9 mouse cellular contexts compared by ENCODE assay signal in the genomic region with DNA sequence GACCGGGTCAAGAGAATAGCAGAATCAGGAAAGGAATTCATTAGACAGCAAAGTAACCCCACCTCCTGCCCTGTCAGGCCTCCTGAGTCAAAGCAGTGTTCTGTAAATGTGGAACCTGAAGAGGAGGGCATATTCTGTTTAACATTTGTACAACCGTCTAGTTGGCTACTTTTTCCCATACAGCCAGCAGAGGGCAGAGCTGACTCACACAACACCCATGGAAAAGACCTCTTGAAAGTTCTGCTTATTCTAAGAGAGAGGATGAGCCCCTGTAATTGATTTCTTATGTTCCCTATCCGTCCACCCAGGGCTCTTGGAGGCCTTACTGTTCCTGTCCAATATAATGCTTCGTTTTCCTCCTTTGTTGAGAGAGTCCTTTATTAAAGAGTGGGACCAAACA. TPM values are rescaled to one million over a fixed set of nuclear protein-coding genes. Genes with fewer than 3 reads are reported as not detected.
DNase-seq lines count a peak whose midpoint lies in the region; ATAC-seq and TF ChIP-seq lines count a peak whose summit lies in the region.
"Had no signal": no experiment of that assay in that cellular context is flagged by ENCODE, and none has a peak within 500 bp of the region (broad histone marks: within the 10 kb centered on the region; RNA-seq: fewer than 3 reads in every experiment).

No protein-coding gene starts in this region.

- peak; percentile 7 to 29 for DNase-seq in adrenal gland, postnatal 36 days
- peak; percentile 7 to 12 for DNase-seq in heart, postnatal 14 days
- DNase-seq in liver, embryonic 11.5 days (ENCODE audit: low spot score), result no peak
- DNase-seq in right cerebral cortex, postnatal 10 days (ENCODE audit: low spot score in 2 of 2), result peak; percentile 62 to 67
- DNase-seq in urinary bladder, postnatal 4 days (ENCODE audit: low spot score in 2 of 2), result no peak
- no peak for DNase-seq in gastrocnemius, postnatal 36 days

- no peaks in the 10 kb centered on the region for H3K36me3 ChIP-seq in intestine, postnatal 0 days (ENCODE audit: control insufficient read depth, insufficient read depth)
- H3K36me3 ChIP-seq in intestine, embryonic 16.5 days (ENCODE audit: control insufficient read depth, insufficient read depth, low read length), result no peaks in the 10 kb centered on the region
- H3K36me3 ChIP-seq in liver, embryonic 11.5 days (ENCODE audit: control insufficient read depth, insufficient read depth, low read length), result no peaks in the 10 kb centered on the region

- no peak overlapping the region for H3K4me2 ChIP-seq in intestine, postnatal 0 days (replicated peaks; ENCODE audit: low read depth)
- H3K4me2 ChIP-seq in intestine, embryonic 16.5 days (ENCODE audit: low read depth, low read length), result no peak overlapping the region
- H3K4me2 ChIP-seq in liver, embryonic 11.5 days, result no peak overlapping the region

- H3K4me3 ChIP-seq in intestine, postnatal 0 days (ENCODE audit: low read depth, low read length), result no peak overlapping the region
- no peak overlapping the region for H3K4me3 ChIP-seq in intestine, embryonic 16.5 days (ENCODE audit: low read length)
- no peak overlapping the region for H3K4me3 ChIP-seq in liver, embryonic 11.5 days (ENCODE audit: low read depth, low read length)

- H3K9ac ChIP-seq in intestine, postnatal 0 days (ENCODE audit: low read depth, low read length), result no peak overlapping the region
- H3K9ac ChIP-seq in intestine, embryonic 16.5 days (ENCODE audit: low read depth, low read length), result no peak overlapping the region
- H3K9ac ChIP-seq in liver, embryonic 11.5 days (ENCODE audit: low read depth, low read length), result no peak overlapping the region

- H3K27me3 ChIP-seq in intestine, postnatal 0 days (replicated peaks; ENCODE audit: control insufficient read depth, insufficient read depth, low read length), result no peaks in the 10 kb centered on the region
- no peaks in the 10 kb centered on the region for H3K27me3 ChIP-seq in intestine, embryonic 16.5 days (replicated peaks; ENCODE audit: control insufficient read depth, insufficient read depth, low read length)
- no peaks in the 10 kb centered on the region for H3K27me3 ChIP-seq in liver, embryonic 11.5 days (replicated peaks; ENCODE audit: control insufficient read depth, insufficient read depth, low read length)

- H3K4me1 ChIP-seq in intestine, postnatal 0 days (replicated peaks; ENCODE audit: control insufficient read depth, insufficient read depth, low read length), result no peaks in the 10 kb centered on the region
- no peaks in the 10 kb centered on the region for H3K4me1 ChIP-seq in intestine, embryonic 16.5 days (ENCODE audit: control insufficient read depth, insufficient read depth, low read length)
- H3K4me1 ChIP-seq in liver, embryonic 11.5 days (replicated peaks; ENCODE audit: control insufficient read depth, insufficient read depth, low read length), result no peaks in the 10 kb centered on the region

- no peak for ATAC-seq in intestine, postnatal 0 days
- no peak for ATAC-seq in intestine, embryonic 16.5 days
- peak; percentile 59; the same call in 1 of the 2 replicates for ATAC-seq in liver, embryonic 11.5 days (replicated peaks; ENCODE audit: low FRiP score)

- H3K9me3 ChIP-seq in intestine, postnatal 0 days (ENCODE audit: control insufficient read depth), result no peaks in the 10 kb centered on the region
- no peaks in the 10 kb centered on the region for H3K9me3 ChIP-seq in intestine, embryonic 16.5 days (ENCODE audit: control insufficient read depth, low read length)
- H3K9me3 ChIP-seq in liver, embryonic 11.5 days (ENCODE audit: control insufficient read depth, low read length), result no peaks in the 10 kb centered on the region

- WGBS in intestine, postnatal 0 days, result 20% methylated on average over 4 of the region's 4 CpGs
- 19% methylated on average over 4 of the region's 4 CpGs for WGBS in intestine, embryonic 16.5 days
- 12% methylated on average over 4 of the region's 4 CpGs for WGBS in liver, embryonic 11.5 days

- TF ChIP-seq CTCF in intestine, postnatal 0 days (IDR thresholded peaks at IDR 0.05; ENCODE audit: low read depth), result peak; percentile 67

- no peak overlapping the region for H3K27ac ChIP-seq in intestine, postnatal 0 days (ENCODE audit: low read depth, low read length)
- no peak overlapping the region for H3K27ac ChIP-seq in intestine, embryonic 16.5 days (ENCODE audit: low read length)
- no peak overlapping the region for H3K27ac ChIP-seq in liver, embryonic 11.5 days (ENCODE audit: low read depth, low read length)

- intact Hi-C loops in heart, postnatal 14 days (cut with DNase I), result loop anchor here (1.0 kb wide), 1 partner anchor 34 kb away; no protein-coding TSS in a partner anchor
- intact Hi-C loops in gastrocnemius, postnatal 36 days (cut with DNase I), result no loop called here

RNA-seq across cellular contexts. Expression of gene Sftpa1, which starts 3.6 kb away (rescaled TPM):
- 0.14 TPM in 1 of 2 replicates, not detected in the other for polyA plus RNA-seq in intestine, postnatal 0 days (2015; fragmentation: Nextera tagmentation; extraction: Ambion mirVana)
- polyA plus RNA-seq in intestine, embryonic 16.5 days (2015; fragmentation: Nextera tagmentation; extraction: Ambion mirVana), result not detected in 2 replicates
- total RNA-seq in adrenal gland, postnatal 36 days (2021), result under 1 TPM; 0.26 to 0.46 TPM
- 1 to 10 TPM in 1 of 2 experiments, not detected in 1; 3.4 TPM for total RNA-seq in heart, postnatal 14 days (2021)
- not detected in 2 replicates for polyA plus RNA-seq in liver, embryonic 11.5 days (2014; fragmentation: Nextera tagmentation; extraction: Ambion mirVana)
- total RNA-seq in gastrocnemius, postnatal 36 days (2021), result not detected
- polyA plus RNA-seq: neural tube, embryonic 11.5 days had no signal

RNA-seq across cellular contexts. Expression of gene Mat1a, which starts 23.2 kb away (rescaled TPM):
- polyA plus RNA-seq in intestine, postnatal 0 days (2015; fragmentation: Nextera tagmentation; extraction: Ambion mirVana), result 0.08 TPM in 1 of 2 replicates, not detected in the other
- 2.7 and 4.0 TPM in 2 replicates for polyA plus RNA-seq in intestine, embryonic 16.5 days (2015; fragmentation: Nextera tagmentation; extraction: Ambion mirVana)
- under 1 TPM in 1 of 2 experiments, not detected in 1; 0.53 TPM for total RNA-seq in adrenal gland, postnatal 36 days (2021)
- total RNA-seq in heart, postnatal 14 days (2021), result under 1 TPM in 1 of 2 experiments, not detected in 1; 0.15 TPM
- polyA plus RNA-seq in liver, embryonic 11.5 days (2014; fragmentation: Nextera tagmentation; extraction: Ambion mirVana), result 0.05 and 0.19 TPM in 2 replicates
- under 1 TPM in 1 of 2 experiments, not detected in 1; 0.36 TPM for total RNA-seq in gastrocnemius, postnatal 36 days (2021)
- polyA plus RNA-seq: neural tube, embryonic 11.5 days had no signal

RNA-seq across cellular contexts. Expression of gene Mbl1, which starts 23.3 kb away (rescaled TPM):
- not detected in 2 replicates for polyA plus RNA-seq in intestine, postnatal 0 days (2015; fragmentation: Nextera tagmentation; extraction: Ambion mirVana)
- 0.21 and 0.98 TPM in 2 replicates for polyA plus RNA-seq in intestine, embryonic 16.5 days (2015; fragmentation: Nextera tagmentation; extraction: Ambion mirVana)
- total RNA-seq in adrenal gland, postnatal 36 days (2021), result under 1 TPM in 1 of 2 experiments, not detected in 1; 0.46 TPM
- not detected for total RNA-seq in heart, postnatal 14 days (2021)
- polyA plus RNA-seq in liver, embryonic 11.5 days (2014; fragmentation: Nextera tagmentation; extraction: Ambion mirVana), result 6.7 and 8.0 TPM in 2 replicates
- total RNA-seq in gastrocnemius, postnatal 36 days (2021), result not detected
- polyA plus RNA-seq: neural tube, embryonic 11.5 days had no signal

RNA-seq across cellular contexts. Expression of gene Dydc1, which starts 55.3 kb away (rescaled TPM):
- polyA plus RNA-seq in intestine, postnatal 0 days (2015; fragmentation: Nextera tagmentation; extraction: Ambion mirVana), result not detected in 2 replicates
- not detected in 2 replicates for polyA plus RNA-seq in intestine, embryonic 16.5 days (2015; fragmentation: Nextera tagmentation; extraction: Ambion mirVana)
- under 1 TPM in 1 of 2 experiments, not detected in 1; 0.49 TPM for total RNA-seq in adrenal gland, postnatal 36 days (2021)
- total RNA-seq in heart, postnatal 14 days (2021), result not detected
- not detected in 2 replicates for polyA plus RNA-seq in liver, embryonic 11.5 days (2014; fragmentation: Nextera tagmentation; extraction: Ambion mirVana)
- total RNA-seq in gastrocnemius, postnatal 36 days (2021), result not detected
- polyA plus RNA-seq: neural tube, embryonic 11.5 days had no signal

RNA-seq across cellular contexts. Expression of gene Sftpd, which starts 57.0 kb away (rescaled TPM):
- polyA plus RNA-seq in intestine, postnatal 0 days (2015; fragmentation: Nextera tagmentation; extraction: Ambion mirVana), result 0.12 and 0.23 TPM in 2 replicates
- polyA plus RNA-seq in intestine, embryonic 16.5 days (2015; fragmentation: Nextera tagmentation; extraction: Ambion mirVana), result 0.10 and 0.17 TPM in 2 replicates
- total RNA-seq in adrenal gland, postnatal 36 days (2021), result not detected
- under 1 TPM in 1 of 2 experiments, not detected in 1; 0.86 TPM for total RNA-seq in heart, postnatal 14 days (2021)
- 0.08 TPM in 1 of 2 replicates, not detected in the other for polyA plus RNA-seq in liver, embryonic 11.5 days (2014; fragmentation: Nextera tagmentation; extraction: Ambion mirVana)
- total RNA-seq in gastrocnemius, postnatal 36 days (2021), result not detected
- polyA plus RNA-seq: neural tube, embryonic 11.5 days had no signal

Comparison
In these comparisons a context has a peak if more than half of its experiments do, and no peak if none do; other contexts are left out.
1. DNase-seq: peak in adrenal gland, postnatal 36 days (2 of 2), heart, postnatal 14 days (2 of 2) and right cerebral cortex, postnatal 10 days (2 of 2); none in liver, embryonic 11.5 days (single experiment), urinary bladder, postnatal 4 days (0 of 2) and gastrocnemius, postnatal 36 days (0 of 2).